Mouse (Mus musculus): ENCODE data around the gene Phf14. TPM values are rescaled to one million over a fixed set of nuclear protein-coding genes. Genes with fewer than 3 reads are reported as not detected.

Gene Phf14
- total and polyA plus RNA-seq, 3 experiments = 25.7 to 58.7 (median 29.6) TPM

- TF ChIP-seq HCFC1 (IDR thresholded peaks at IDR 0.05; ENCODE audit: low read depth, low read length) (no peak), USF1 (IDR thresholded peaks at IDR 0.05; ENCODE audit: low read depth, low read length) (no peak), SMC3 (IDR thresholded peaks at IDR 0.05; ENCODE audit: low read depth, low read length) (no peak), ZC3H11A (IDR thresholded peaks at IDR 0.05; ENCODE audit: low read depth, low read length) (no peak), CTCF (IDR thresholded peaks at IDR 0.05 in 2 of 3, conservative IDR thresholded peaks at IDR 0.05 in 1 of 3; ENCODE audit: control insufficient read depth in 1 of 3, insufficient read depth in 1 of 3, low read depth in 2 of 3, low read length in 3 of 3, poor library complexity in 1 of 3, severe bottlenecking in 1 of 3) (no peak), MXI1 (IDR thresholded peaks at IDR 0.05; ENCODE audit: low read depth, low read length) (no peak), NRF1 (IDR thresholded peaks at IDR 0.05; ENCODE audit: insufficient read depth, low read depth, low read length, poor library complexity, severe bottlenecking) (no peak), KAT2A (conservative IDR thresholded peaks at IDR 0.05; ENCODE audit: low read depth, low read length) (no peak), TCF12 (IDR thresholded peaks at IDR 0.05; ENCODE audit: low read depth, low read length) (no peak), CHD1 (IDR thresholded peaks at IDR 0.05; ENCODE audit: low read depth, low read length) (no peak), ETS1 (IDR thresholded peaks at IDR 0.05; ENCODE audit: low read depth, low read length) (no peak), MEF2A (IDR thresholded peaks at IDR 0.05; ENCODE audit: extremely low read depth, insufficient replicate concordance, low read depth, low read length, poor library complexity, severe bottlenecking) (no peak), NELFE (IDR thresholded peaks at IDR 0.05; ENCODE audit: low read depth, low read length) (no peak)
- Histone ChIP-seq H3K27me3 (ENCODE audit: control insufficient read depth in 1 of 2, insufficient read depth in 2 of 2, low read length in 2 of 2) (no peaks in the 10 kb centered on the region), H3K9me3 (replicated peaks; ENCODE audit: insufficient read depth, low read length) (no peaks in the 10 kb centered on the region), H3K9ac (ENCODE audit: control insufficient read depth, low read depth, low read length, poor library complexity, severe bottlenecking) (no peak overlapping the region), H3K27ac (ENCODE audit: control insufficient read depth, low read depth, low read length) (no peak overlapping the region), H3K79me2 (ENCODE audit: control insufficient read depth, insufficient read depth, low read length, poor library complexity) (no peaks in the 10 kb centered on the region), H3K4me1 (ENCODE audit: control insufficient read depth in 1 of 2, insufficient read depth in 2 of 2, low read length in 2 of 2) (no peaks in the 10 kb centered on the region), H3K36me3 (ENCODE audit: control insufficient read depth in 1 of 2, insufficient read depth in 2 of 2, low read length in 2 of 2) (no peaks in the 10 kb centered on the region), H3K4me3 (ENCODE audit: control insufficient read depth in 1 of 2, insufficient read depth in 1 of 2, low read depth in 2 of 2, low read length in 2 of 2) (no peak overlapping the region)
- DNase-seq (ENCODE audit: low read depth, low spot score) = no peak
Measured at GRCm38 (mm10) chr6:12117819-12118570, 210.4 kb downstream of the Phf14 start.

GRCm38 (mm10) chr6:12122759-12123158 is 215.2 kb downstream of the Phf14 start:
- Histone ChIP-seq H3K4me1 (ENCODE audit: control insufficient read depth in 1 of 2, insufficient read depth in 2 of 2, low read length in 2 of 2) (no peaks in the 10 kb centered on the region), H3K79me2 (ENCODE audit: control insufficient read depth, insufficient read depth, low read length, poor library complexity) (no peaks in the 10 kb centered on the region)

More at GRCm38 (mm10) chr6:12122759-12123158, 215.2 kb downstream of the Phf14 start:
- Histone ChIP-seq H3K27me3 (ENCODE audit: control insufficient read depth in 1 of 2, insufficient read depth in 2 of 2, low read length in 2 of 2) (no peaks in the 10 kb centered on the region), H3K4me3 (ENCODE audit: control insufficient read depth in 1 of 2, insufficient read depth in 1 of 2, low read depth in 2 of 2, low read length in 2 of 2) (no peak overlapping the region), H3K9ac (ENCODE audit: control insufficient read depth, low read depth, low read length, poor library complexity, severe bottlenecking) (no peak overlapping the region), H3K36me3 (ENCODE audit: control insufficient read depth in 1 of 2, insufficient read depth in 2 of 2, low read length in 2 of 2) (no peaks in the 10 kb centered on the region), H3K27ac (ENCODE audit: control insufficient read depth, low read depth, low read length) (no peak overlapping the region), H3K9me3 (replicated peaks; ENCODE audit: insufficient read depth, low read length) (no peaks in the 10 kb centered on the region)
- DNase-seq (ENCODE audit: low read depth, low spot score) = no peak
- no peak for TF ChIP-seq TBP (IDR thresholded peaks at IDR 0.05; ENCODE audit: low read depth, low read length)
- TF ChIP-seq UBTF (IDR thresholded peaks at IDR 0.05; ENCODE audit: borderline replicate concordance, insufficient read depth, low read depth, low read length) = no peak
